Mouse (Mus musculus) CH12.LX (cell line): Measurements from ENCODE around the gene Svep1. TPM values are rescaled to one million over a fixed set of nuclear protein-coding genes. Genes with fewer than 3 reads are reported as not detected.

Experiments used
- DNase-seq: peaks from one replicate; pipeline ENCODE4 v3.0.0-alpha.2; 2013; ENCODE audit errors: extremely low read depth
- H3K27ac ChIP-seq: 2 replicates; pipeline ENCODE4 v1.5.1; 2012; ENCODE audit warnings: low read depth, mild to moderate bottlenecking, control low read depth, moderate library complexity; ENCODE audit not compliant: insufficient read depth
- H3K27me3 ChIP-seq: replicated peaks from 2 replicates; pipeline ENCODE3; 2012; ENCODE audit warnings: inconsistent platforms
- H3K36me3 ChIP-seq, 2 experiments: replicated peaks in 1 of 2; 2 replicates each; pipeline versions ENCODE3 to v1.6.1; 2012; ENCODE audit warnings: inconsistent platforms in 1 of 2, low read length in 1 of 2, mild to moderate bottlenecking in 1 of 2, mixed read lengths in 1 of 2, moderate library complexity in 1 of 2; ENCODE audit not compliant: control insufficient read depth in 1 of 2, insufficient read depth in 1 of 2
- H3K4me1 ChIP-seq, 2 experiments: 2 replicates each; pipeline ENCODE4 v1.6.1; 2012; ENCODE audit warnings: inconsistent platforms in 1 of 2, moderate library complexity in 1 of 2; ENCODE audit not compliant: insufficient read depth in 2 of 2, control insufficient read depth in 1 of 2
- H3K4me2 ChIP-seq: 2 replicates; pipeline ENCODE4 v1.6.1; 2012; ENCODE audit warnings: low read depth, mild to moderate bottlenecking, control low read depth; ENCODE audit not compliant: poor library complexity, insufficient read depth, severe bottlenecking
- H3K4me3 ChIP-seq, 3 experiments: fragments of 150-350 bp in 1 of 3; sonication (generic) in 1 of 3; replicated peaks in 1 of 3; 2 replicates each; pipeline versions ENCODE3 to v1.5.1; 2011 to 2012; ENCODE audit warnings: low read depth in 2 of 3, low read length in 2 of 3, mild to moderate bottlenecking in 2 of 3, moderate library complexity in 2 of 3, control low read depth in 1 of 3, improper control_type of control experiment in 1 of 3, inconsistent platforms in 1 of 3, mixed read lengths in 1 of 3; ENCODE audit not compliant: poor library complexity in 1 of 3
- H3K79me2 ChIP-seq: replicated peaks from 2 replicates; pipeline ENCODE4 v1.6.1; 2012; ENCODE audit warnings: mild to moderate bottlenecking, moderate library complexity; ENCODE audit not compliant: control insufficient read depth, poor library complexity, insufficient read depth, severe bottlenecking; ENCODE audit errors: extremely low read depth
- H3K9ac ChIP-seq: 2 replicates; pipeline ENCODE4 v1.6.1; 2012; ENCODE audit warnings: low read depth, mild to moderate bottlenecking, control low read depth, moderate library complexity; ENCODE audit not compliant: insufficient read depth
- H3K9me3 ChIP-seq: replicated peaks from 2 replicates; pipeline ENCODE3; 2012; ENCODE audit warnings: low read length, inconsistent platforms, mixed read lengths
- BHLHE40 ChIP-seq: IDR thresholded peaks from 2 replicates; pipeline ENCODE4 v1.6.1; 2011; ENCODE audit warnings: mild to moderate bottlenecking, low read depth, low read length, improper control_type of control experiment
- CHD2 ChIP-seq: IDR thresholded peaks from 2 replicates; pipeline ENCODE4 v1.6.1; 2011; ENCODE audit warnings: low read length, improper control_type of control experiment
- CTCF ChIP-seq, 2 experiments: IDR thresholded peaks in 1 of 2; conservative IDR thresholded peaks in 1 of 2; 2 replicates each; pipeline ENCODE4 v1.5.1; 2011 to 2012; ENCODE audit warnings: low read depth in 2 of 2, low read length in 2 of 2, improper control_type of control experiment in 1 of 2, inconsistent platforms in 1 of 2, mild to moderate bottlenecking in 1 of 2, moderate library complexity in 1 of 2
- E2F4 ChIP-seq: IDR thresholded peaks from 2 replicates; pipeline ENCODE4 v1.6.1; 2011; ENCODE audit warnings: low read depth, low read length, improper control_type of control experiment; ENCODE audit not compliant: insufficient replicate concordance
- ELF1 ChIP-seq: IDR thresholded peaks from 2 replicates; pipeline ENCODE4 v1.6.1; 2014; ENCODE audit warnings: low read depth, mild to moderate bottlenecking, inconsistent platforms, low read length, improper control_type of control experiment
- EP300 ChIP-seq: IDR thresholded peaks from 2 replicates; pipeline ENCODE4 v1.6.1; 2011; ENCODE audit warnings: low read length, improper control_type of control experiment
- ETS1 ChIP-seq: conservative IDR thresholded peaks from 2 replicates; pipeline ENCODE4 v1.6.1; 2012; ENCODE audit warnings: low read depth, mild to moderate bottlenecking, inconsistent platforms, low read length, improper control_type of control experiment, moderate library complexity
- GABPA ChIP-seq: IDR thresholded peaks from 2 replicates; pipeline ENCODE4 v1.6.1; 2012; ENCODE audit warnings: low read depth, low read length, improper control_type of control experiment, inconsistent platforms; ENCODE audit not compliant: insufficient replicate concordance
- JUN ChIP-seq: IDR thresholded peaks from 2 replicates; pipeline ENCODE4 v1.6.1; 2011; ENCODE audit warnings: low read depth, mild to moderate bottlenecking, low read length, improper control_type of control experiment, moderate library complexity; ENCODE audit not compliant: insufficient read depth
- JUND ChIP-seq: conservative IDR thresholded peaks from 2 replicates; pipeline ENCODE4 v1.6.1; 2011; ENCODE audit warnings: low read depth, low read length, improper control_type of control experiment
- KAT2A ChIP-seq: IDR thresholded peaks from 2 replicates; pipeline ENCODE4 v1.6.1; 2012; ENCODE audit warnings: low read length, improper control_type of control experiment, inconsistent platforms; ENCODE audit not compliant: insufficient replicate concordance
- MAZ ChIP-seq: IDR thresholded peaks from 2 replicates; pipeline ENCODE4 v1.6.1; 2012; ENCODE audit warnings: low read depth, mild to moderate bottlenecking, inconsistent platforms, low read length, improper control_type of control experiment, moderate library complexity
- MEF2A ChIP-seq: IDR thresholded peaks from 2 replicates; pipeline ENCODE4 v1.6.1; 2014; ENCODE audit warnings: low read depth, mild to moderate bottlenecking, inconsistent platforms, low read length, improper control_type of control experiment, borderline replicate concordance
- MXI1 ChIP-seq: IDR thresholded peaks from 2 replicates; pipeline ENCODE4 v1.6.1; 2011; ENCODE audit warnings: mild to moderate bottlenecking, low read depth, low read length, improper control_type of control experiment
- MYC ChIP-seq: IDR thresholded peaks from 2 replicates; pipeline ENCODE4 v1.6.1; 2011; ENCODE audit warnings: low read depth, mild to moderate bottlenecking, improper control_type of control experiment, low read length
- NELFE ChIP-seq: IDR thresholded peaks from 2 replicates; pipeline ENCODE4 v1.6.1; 2011; ENCODE audit warnings: low read depth, low read length, improper control_type of control experiment
- POLR2A ChIP-seq: IDR thresholded peaks from 2 replicates; pipeline ENCODE4 v1.6.1; 2011; ENCODE audit warnings: low read depth, mild to moderate bottlenecking, improper control_type of control experiment, low read length
- POLR2AphosphoS2 ChIP-seq: IDR thresholded peaks from 2 replicates; pipeline ENCODE4 v1.6.1; 2011; ENCODE audit warnings: low read depth, low read length, improper control_type of control experiment
- RAD21 ChIP-seq: IDR thresholded peaks from 2 replicates; pipeline ENCODE4 v1.6.1; 2011; ENCODE audit warnings: low read depth, mild to moderate bottlenecking, low read length, improper control_type of control experiment, moderate library complexity
- RCOR1 ChIP-seq: conservative IDR thresholded peaks from 2 replicates; pipeline ENCODE4 v1.6.1; 2012; ENCODE audit warnings: low read depth, mild to moderate bottlenecking, inconsistent platforms, low read length, improper control_type of control experiment
- SIN3A ChIP-seq: IDR thresholded peaks from 2 replicates; pipeline ENCODE4 v1.6.1; 2012; ENCODE audit warnings: low read length, improper control_type of control experiment, inconsistent platforms
- USF1 ChIP-seq: IDR thresholded peaks from 2 replicates; pipeline ENCODE4 v1.6.1; 2014; ENCODE audit warnings: low read depth, mild to moderate bottlenecking, inconsistent platforms, low read length, improper control_type of control experiment
- ZC3H11A ChIP-seq: IDR thresholded peaks from 2 replicates; pipeline ENCODE4 v1.6.1; 2012; ENCODE audit warnings: low read depth, mild to moderate bottlenecking, inconsistent platforms, low read length, improper control_type of control experiment
- ZMIZ1 ChIP-seq: IDR thresholded peaks from 2 replicates; pipeline ENCODE4 v1.6.1; 2012; ENCODE audit warnings: low read depth, mild to moderate bottlenecking, inconsistent platforms, low read length, improper control_type of control experiment
- ZNF384 ChIP-seq: IDR thresholded peaks from 2 replicates; pipeline ENCODE4 v1.6.1; 2012; ENCODE audit warnings: low read depth, low read length, improper control_type of control experiment, inconsistent platforms
- dilution Hi-C: fragments of 300-500 bp; cut with MboI; formaldehyde crosslinking; loops from 2 replicates; pipeline ENCODE4 v1.14.3; 2020; ENCODE audit warnings: low sequenced_read_pairs; ENCODE audit not compliant: extremely low pct_unique_long_range_greater_than_20kb, extremely low pct_ligation_motif_present
- in situ Hi-C: fragments of 300-500 bp; cut with MboI; formaldehyde crosslinking; loops from 3 replicates; pipeline ENCODE4 v1.14.3; 2019; ENCODE audit warnings: low sequenced_read_pairs, low pct_ligation_motif_present, low pct_unique_long_range_greater_than_20kb, mixed read lengths
- polyA plus RNA-seq: library from polyadenylated mRNA; unstranded; fragments of >175 nt; gene quantifications from 2 replicates; pipeline ENCODE4 v1.2.1, GENCODE M21; 2012; ENCODE audit warnings: low read depth; ENCODE audit not compliant: insufficient read length
- total RNA-seq, 2 experiments: library from RNA; depleted of rRNA; stranded (reverse); fragments of 300-350 nt in 1 of 2; fragments of >200 nt in 1 of 2; gene quantifications; 2 replicates each; pipeline ENCODE4 v1.2.3; 2012 to 2014

The Svep1 gene
- total and polyA plus RNA-seq, 3 experiments = not detected

GRCm38 (mm10) chr4:58149186-58149585 is 57.5 kb downstream of the Svep1 start:
- Histone ChIP-seq H3K27ac (no peak overlapping the region), H3K4me3 (no peak overlapping the region), H3K79me2 (no peaks in the 10 kb centered on the region), H3K9me3 (peaks cover 3% of the 10 kb centered on the region), H3K9ac (no peak overlapping the region), H3K4me1 (no peaks in the 10 kb centered on the region), H3K4me2 (no peak overlapping the region), H3K36me3 (no peaks in the 10 kb centered on the region), H3K27me3 (no peaks in the 10 kb centered on the region)
- in situ Hi-C loops (no loop called here), dilution Hi-C loops (no loop called here)
- DNase-seq = no peak
- TF ChIP-seq ZC3H11A = no peak
- no peak for TF ChIP-seq JUN
- TF ChIP-seq USF1 = no peak
- no peak for TF ChIP-seq KAT2A
- no peak for TF ChIP-seq ELF1
- no peak for TF ChIP-seq ETS1
- no peak for TF ChIP-seq RCOR1
- no peak for TF ChIP-seq POLR2A
- no peak for TF ChIP-seq RAD21
- no peak for TF ChIP-seq POLR2AphosphoS2
- TF ChIP-seq ZMIZ1 = no peak
- no peak for TF ChIP-seq MEF2A
- TF ChIP-seq CHD2 = no peak
- no peak for TF ChIP-seq EP300
- no peak for TF ChIP-seq SIN3A

- DNase-seq = no peak
- in situ Hi-C loops (no loop called here), dilution Hi-C loops (no loop called here)
- no peak overlapping the region for H3K27ac ChIP-seq
- H3K79me2 ChIP-seq = no peaks in the 10 kb centered on the region
- H3K4me1 ChIP-seq = no peaks in the 10 kb centered on the region
- TF ChIP-seq ZMIZ1 (no peak), RCOR1 (no peak), ELF1 (no peak), MYC (no peak), E2F4 (no peak), CTCF (conservative IDR thresholded peaks at IDR 0.05 in 1 of 2, IDR thresholded peaks at IDR 0.05 in 1 of 2; ENCODE audit: low read depth in 2 of 2, low read length in 2 of 2) (no peak), GABPA (no peak), USF1 (no peak), BHLHE40 (no peak), MAZ (no peak), POLR2A (no peak), JUN (no peak), JUND (no peak), ZNF384 (no peak), NELFE (no peak), ZC3H11A (no peak), MXI1 (no peak), RAD21 (no peak)
- no peaks in the 10 kb centered on the region for H3K36me3 ChIP-seq
- H3K27me3 ChIP-seq = no peaks in the 10 kb centered on the region
- no peak overlapping the region for H3K4me3 ChIP-seq
- no peak overlapping the region for H3K4me2 ChIP-seq
- H3K9ac ChIP-seq = no peak overlapping the region
- peaks cover 3% of the 10 kb centered on the region for H3K9me3 ChIP-seq
Observed at GRCm38 (mm10) chr4:58148547-58148946, 58.1 kb downstream of the Svep1 start.
